Mouse (Mus musculus) CH12.LX (cell line): ENCODE measurements around the gene Cldnd2. TPM values are rescaled to one million over a fixed set of nuclear protein-coding genes. Genes with fewer than 3 reads are reported as not detected.

Experiments used
- DNase-seq: peaks from one replicate; pipeline ENCODE4 v3.0.0-alpha.2; 2013; ENCODE audit errors: extremely low read depth
- H3K27ac ChIP-seq: 2 replicates; pipeline ENCODE4 v1.5.1; 2012; ENCODE audit warnings: low read depth, mild to moderate bottlenecking, control low read depth, moderate library complexity; ENCODE audit not compliant: insufficient read depth
- H3K27me3 ChIP-seq: replicated peaks from 2 replicates; pipeline ENCODE3; 2012; ENCODE audit warnings: inconsistent platforms
- H3K36me3 ChIP-seq, 2 experiments: replicated peaks in 1 of 2; 2 replicates each; pipeline versions ENCODE3 to v1.6.1; 2012; ENCODE audit warnings: inconsistent platforms in 1 of 2, low read length in 1 of 2, mild to moderate bottlenecking in 1 of 2, mixed read lengths in 1 of 2, moderate library complexity in 1 of 2; ENCODE audit not compliant: control insufficient read depth in 1 of 2, insufficient read depth in 1 of 2
- H3K4me1 ChIP-seq, 2 experiments: 2 replicates each; pipeline ENCODE4 v1.6.1; 2012; ENCODE audit warnings: inconsistent platforms in 1 of 2, moderate library complexity in 1 of 2; ENCODE audit not compliant: insufficient read depth in 2 of 2, control insufficient read depth in 1 of 2
- H3K4me2 ChIP-seq: 2 replicates; pipeline ENCODE4 v1.6.1; 2012; ENCODE audit warnings: low read depth, mild to moderate bottlenecking, control low read depth; ENCODE audit not compliant: poor library complexity, insufficient read depth, severe bottlenecking
- H3K4me3 ChIP-seq, 3 experiments: fragments of 150-350 bp in 1 of 3; sonication (generic) in 1 of 3; replicated peaks in 1 of 3; 2 replicates each; pipeline versions ENCODE3 to v1.5.1; 2011 to 2012; ENCODE audit warnings: low read depth in 2 of 3, low read length in 2 of 3, mild to moderate bottlenecking in 2 of 3, moderate library complexity in 2 of 3, control low read depth in 1 of 3, improper control_type of control experiment in 1 of 3, inconsistent platforms in 1 of 3, mixed read lengths in 1 of 3; ENCODE audit not compliant: poor library complexity in 1 of 3
- H3K79me2 ChIP-seq: replicated peaks from 2 replicates; pipeline ENCODE4 v1.6.1; 2012; ENCODE audit warnings: mild to moderate bottlenecking, moderate library complexity; ENCODE audit not compliant: control insufficient read depth, poor library complexity, insufficient read depth, severe bottlenecking; ENCODE audit errors: extremely low read depth
- H3K9ac ChIP-seq: 2 replicates; pipeline ENCODE4 v1.6.1; 2012; ENCODE audit warnings: low read depth, mild to moderate bottlenecking, control low read depth, moderate library complexity; ENCODE audit not compliant: insufficient read depth
- H3K9me3 ChIP-seq: replicated peaks from 2 replicates; pipeline ENCODE3; 2012; ENCODE audit warnings: low read length, inconsistent platforms, mixed read lengths
- BHLHE40 ChIP-seq: IDR thresholded peaks from 2 replicates; pipeline ENCODE4 v1.6.1; 2011; ENCODE audit warnings: mild to moderate bottlenecking, low read depth, low read length, improper control_type of control experiment
- CHD1 ChIP-seq: IDR thresholded peaks from 2 replicates; pipeline ENCODE4 v1.6.1; 2012; ENCODE audit warnings: low read depth, low read length, improper control_type of control experiment, inconsistent platforms
- CHD2 ChIP-seq: IDR thresholded peaks from 2 replicates; pipeline ENCODE4 v1.6.1; 2011; ENCODE audit warnings: low read length, improper control_type of control experiment
- ELF1 ChIP-seq: IDR thresholded peaks from 2 replicates; pipeline ENCODE4 v1.6.1; 2014; ENCODE audit warnings: low read depth, mild to moderate bottlenecking, inconsistent platforms, low read length, improper control_type of control experiment
- EP300 ChIP-seq: IDR thresholded peaks from 2 replicates; pipeline ENCODE4 v1.6.1; 2011; ENCODE audit warnings: low read length, improper control_type of control experiment
- ETS1 ChIP-seq: conservative IDR thresholded peaks from 2 replicates; pipeline ENCODE4 v1.6.1; 2012; ENCODE audit warnings: low read depth, mild to moderate bottlenecking, inconsistent platforms, low read length, improper control_type of control experiment, moderate library complexity
- IRF4 ChIP-seq: IDR thresholded peaks from 2 replicates; pipeline ENCODE4 v1.6.1; 2014; ENCODE audit warnings: low read depth, mild to moderate bottlenecking, inconsistent platforms, low read length, improper control_type of control experiment
- JUN ChIP-seq: IDR thresholded peaks from 2 replicates; pipeline ENCODE4 v1.6.1; 2011; ENCODE audit warnings: low read depth, mild to moderate bottlenecking, low read length, improper control_type of control experiment, moderate library complexity; ENCODE audit not compliant: insufficient read depth
- JUND ChIP-seq: conservative IDR thresholded peaks from 2 replicates; pipeline ENCODE4 v1.6.1; 2011; ENCODE audit warnings: low read depth, low read length, improper control_type of control experiment
- KAT2A ChIP-seq: IDR thresholded peaks from 2 replicates; pipeline ENCODE4 v1.6.1; 2012; ENCODE audit warnings: low read length, improper control_type of control experiment, inconsistent platforms; ENCODE audit not compliant: insufficient replicate concordance
- MAZ ChIP-seq: IDR thresholded peaks from 2 replicates; pipeline ENCODE4 v1.6.1; 2012; ENCODE audit warnings: low read depth, mild to moderate bottlenecking, inconsistent platforms, low read length, improper control_type of control experiment, moderate library complexity
- NRF1 ChIP-seq: IDR thresholded peaks from 2 replicates; pipeline ENCODE4 v1.6.1; 2014; ENCODE audit warnings: low read depth, mild to moderate bottlenecking, inconsistent platforms, low read length, improper control_type of control experiment, moderate library complexity
- PAX5 ChIP-seq: IDR thresholded peaks from 2 replicates; pipeline ENCODE4 v1.6.1; 2012; ENCODE audit warnings: low read length, inconsistent platforms, mixed read lengths
- POLR2A ChIP-seq: IDR thresholded peaks from 2 replicates; pipeline ENCODE4 v1.6.1; 2011; ENCODE audit warnings: low read depth, mild to moderate bottlenecking, improper control_type of control experiment, low read length
- POLR2AphosphoS2 ChIP-seq: IDR thresholded peaks from 2 replicates; pipeline ENCODE4 v1.6.1; 2011; ENCODE audit warnings: low read depth, low read length, improper control_type of control experiment
- RAD21 ChIP-seq: IDR thresholded peaks from 2 replicates; pipeline ENCODE4 v1.6.1; 2011; ENCODE audit warnings: low read depth, mild to moderate bottlenecking, low read length, improper control_type of control experiment, moderate library complexity
- SIN3A ChIP-seq: IDR thresholded peaks from 2 replicates; pipeline ENCODE4 v1.6.1; 2012; ENCODE audit warnings: low read length, improper control_type of control experiment, inconsistent platforms
- SMC3 ChIP-seq: IDR thresholded peaks from 2 replicates; pipeline ENCODE4 v1.6.1; 2011; ENCODE audit warnings: low read depth, low read length, improper control_type of control experiment
- TBP ChIP-seq: conservative IDR thresholded peaks from 2 replicates; pipeline ENCODE4 v1.6.1; 2011; ENCODE audit warnings: low read depth, low read length, improper control_type of control experiment
- TCF12 ChIP-seq: IDR thresholded peaks from 2 replicates; pipeline ENCODE4 v1.6.1; 2014; ENCODE audit warnings: low read depth, mild to moderate bottlenecking, inconsistent platforms, low read length, improper control_type of control experiment
- UBTF ChIP-seq: IDR thresholded peaks from 2 replicates; pipeline ENCODE4 v1.6.1; 2012; ENCODE audit warnings: low read depth, mild to moderate bottlenecking, inconsistent platforms, low read length, improper control_type of control experiment, moderate library complexity
- ZC3H11A ChIP-seq: IDR thresholded peaks from 2 replicates; pipeline ENCODE4 v1.6.1; 2012; ENCODE audit warnings: low read depth, mild to moderate bottlenecking, inconsistent platforms, low read length, improper control_type of control experiment
- ZKSCAN1 ChIP-seq: IDR thresholded peaks from 2 replicates; pipeline ENCODE4 v1.6.1; 2012; ENCODE audit warnings: low read depth, inconsistent platforms, low read length, improper control_type of control experiment, borderline replicate concordance
- ZMIZ1 ChIP-seq: IDR thresholded peaks from 2 replicates; pipeline ENCODE4 v1.6.1; 2012; ENCODE audit warnings: low read depth, mild to moderate bottlenecking, inconsistent platforms, low read length, improper control_type of control experiment
- ZNF384 ChIP-seq: IDR thresholded peaks from 2 replicates; pipeline ENCODE4 v1.6.1; 2012; ENCODE audit warnings: low read depth, low read length, improper control_type of control experiment, inconsistent platforms
- dilution Hi-C: fragments of 300-500 bp; cut with MboI; formaldehyde crosslinking; loops from 2 replicates; pipeline ENCODE4 v1.14.3; 2020; ENCODE audit warnings: low sequenced_read_pairs; ENCODE audit not compliant: extremely low pct_unique_long_range_greater_than_20kb, extremely low pct_ligation_motif_present
- in situ Hi-C: fragments of 300-500 bp; cut with MboI; formaldehyde crosslinking; loops from 3 replicates; pipeline ENCODE4 v1.14.3; 2019; ENCODE audit warnings: low sequenced_read_pairs, low pct_ligation_motif_present, low pct_unique_long_range_greater_than_20kb, mixed read lengths
- polyA plus RNA-seq: library from polyadenylated mRNA; unstranded; fragments of >175 nt; gene quantifications from 2 replicates; pipeline ENCODE4 v1.2.1, GENCODE M21; 2012; ENCODE audit warnings: low read depth; ENCODE audit not compliant: insufficient read length
- total RNA-seq, 2 experiments: library from RNA; depleted of rRNA; stranded (reverse); fragments of 300-350 nt in 1 of 2; fragments of >200 nt in 1 of 2; gene quantifications; 2 replicates each; pipeline ENCODE4 v1.2.3; 2012 to 2014

Cldnd2 gene
- total and polyA plus RNA-seq, 3 experiments = not detected

GRCm38 (mm10) chr7:43402718-43403117, 37.9 kb upstream of the Cldnd2 start:
- Histone ChIP-seq H3K4me1 (peaks cover 7 to 20% of the 10 kb centered on the region in 2 experiments; a peak in 3 of 4 replicates), H3K4me3 (no peak overlapping the region), H3K4me2 (no peak overlapping the region), H3K36me3 (no peaks in the 10 kb centered on the region), H3K27ac (no peak overlapping the region), H3K9ac (no peak overlapping the region), H3K79me2 (no peaks in the 10 kb centered on the region), H3K27me3 (no peaks in the 10 kb centered on the region), H3K9me3 (peaks cover 2% of the 10 kb centered on the region)
- in situ Hi-C loops (loop anchor here (25.0 kb wide), 1 partner anchor 1385 kb away; no protein-coding TSS in a partner anchor), dilution Hi-C loops (no loop called here)
- TF ChIP-seq RAD21 (no peak), JUND (no peak), POLR2A (no peak), MAZ (no peak), CHD1 (no peak), SMC3 (no peak), POLR2AphosphoS2 (no peak), BHLHE40 (no peak)
- no peak for DNase-seq

GRCm38 (mm10) chr7:43407573-43407972, 33.0 kb upstream of the Cldnd2 start:
- peaks cover 10% of the 10 kb centered on the region; the same call in 1 of the 2 replicates for H3K79me2 ChIP-seq
- TF ChIP-seq JUN (no peak), TBP (peak; percentile 37; the same call in 1 of the 2 replicates), ZMIZ1 (no peak), CHD2 (no peak)
- H3K9me3 ChIP-seq = no peaks in the 10 kb centered on the region
- dilution Hi-C loops = no loop called here
- peak; percentile 79 for DNase-seq
- H3K27me3 ChIP-seq = no peaks in the 10 kb centered on the region
- no peak overlapping the region for H3K9ac ChIP-seq
- peak overlapping the region in 2 of 3 experiments; percentile 67 to 69 for H3K4me3 ChIP-seq
- H3K4me2 ChIP-seq = no peak overlapping the region
- H3K4me1 ChIP-seq = peaks cover 14 to 38% of the 10 kb centered on the region in 2 experiments
- H3K27ac ChIP-seq = no peak overlapping the region; the same call in 1 of the 2 replicates
- in situ Hi-C loops = loop anchor here (25.0 kb wide), 1 partner anchor 1380 kb away; no protein-coding TSS in a partner anchor
- peaks cover 16 to 30% of the 10 kb centered on the region in 2 experiments for H3K36me3 ChIP-seq

GRCm38 (mm10) chr7:43408131-43408553, 32.4 kb upstream of the Cldnd2 start, which contains the start of gene Siglecg:
Siglecg (plus strand) TSS chr7:43408204.
- Histone ChIP-seq H3K36me3 (peaks cover 20 to 35% of the 10 kb centered on the region in 2 experiments), H3K4me1 (peaks cover 14 to 38% of the 10 kb centered on the region in 2 experiments), H3K4me3 (peak within 1 kb of the TSS; percentile 67 to 72 (median 69)), H3K27me3 (no peaks in the 10 kb centered on the region), H3K9ac (peak within 1 kb of the TSS; percentile 88), H3K79me2 (peaks cover 10% of the 10 kb centered on the region; the same call in 1 of the 2 replicates), H3K4me2 (peak within 1 kb of the TSS; percentile 81), H3K27ac (peak within 1 kb of the TSS; percentile 87), H3K9me3 (no peaks in the 10 kb centered on the region)
- in situ Hi-C loops = loop anchor here (25.0 kb wide), 1 partner anchor 1379 kb away; no protein-coding TSS in a partner anchor
- peak; percentile 75 for DNase-seq
- dilution Hi-C loops = no loop called here
- TF ChIP-seq KAT2A = no peak
- peak; percentile 36; the same call in 1 of the 2 replicates for TF ChIP-seq ETS1
- TF ChIP-seq POLR2A = peak; percentile 75
- peak; percentile 25; the same call in 1 of the 2 replicates for TF ChIP-seq ZMIZ1
- no peak for TF ChIP-seq JUN
- TF ChIP-seq ELF1 = peak; percentile 51; the same call in 1 of the 2 replicates
- TF ChIP-seq SIN3A = no peak; the same call in 1 of the 2 replicates
- no peak for TF ChIP-seq ZC3H11A
- peak; percentile 68 for TF ChIP-seq EP300
- no peak for TF ChIP-seq ZKSCAN1
- peak; percentile 18; the same call in 1 of the 2 replicates for TF ChIP-seq TCF12
- TF ChIP-seq UBTF = no peak
- no peak for TF ChIP-seq MAZ
- peak; percentile 46 for TF ChIP-seq IRF4
- no peak for TF ChIP-seq RAD21
- TF ChIP-seq SMC3 = no peak
- no peak for TF ChIP-seq NRF1
- no peak for TF ChIP-seq ZNF384
- no peak for TF ChIP-seq PAX5
- TF ChIP-seq JUND = no peak
